Mouse (Mus musculus) ES-E14 (cell line): Measurements from ENCODE around the gene Fbxw8. TPM values are rescaled to one million over a fixed set of nuclear protein-coding genes. Genes with fewer than 3 reads are reported as not detected.

Experiments used
- DNase-seq: peaks from one replicate; pipeline ENCODE4 v3.0.0-alpha.2; 2013; ENCODE audit warnings: low read depth, low spot score
- H3K27ac ChIP-seq: 2 replicates; pipeline ENCODE4 v1.5.1; 2012; ENCODE audit warnings: low read depth, mild to moderate bottlenecking, low read length, moderate library complexity, mixed read lengths; ENCODE audit not compliant: poor library complexity, insufficient read depth, severe bottlenecking
- H3K36me3 ChIP-seq: 2 replicates; pipeline ENCODE4 v1.6.1; 2012; ENCODE audit warnings: mild to moderate bottlenecking, low read length, moderate library complexity, mixed read lengths; ENCODE audit not compliant: control insufficient read depth, poor library complexity, insufficient read depth, severe bottlenecking
- H3K4me1 ChIP-seq, 2 experiments: fragments of 150-350 bp in 1 of 2; sonication (generic) in 1 of 2; 2 replicates each; pipeline ENCODE4 v1.6.1; 2012; ENCODE audit warnings: low read length in 2 of 2, mild to moderate bottlenecking in 1 of 2, mixed read lengths in 1 of 2; ENCODE audit not compliant: control insufficient read depth in 2 of 2, insufficient read depth in 2 of 2, poor library complexity in 1 of 2
- H3K4me3 ChIP-seq, 2 experiments: fragments of 150-350 bp in 1 of 2; sonication (generic) in 1 of 2; 2 replicates each; pipeline ENCODE4 v1.5.1; 2012; ENCODE audit warnings: low read length in 2 of 2, low read depth in 1 of 2, mild to moderate bottlenecking in 1 of 2, mixed read lengths in 1 of 2; ENCODE audit not compliant: insufficient read depth in 1 of 2, poor library complexity in 1 of 2, severe bottlenecking in 1 of 2
- H3K9ac ChIP-seq: 2 replicates; pipeline ENCODE4 v1.6.1; 2012; ENCODE audit warnings: low read depth, mild to moderate bottlenecking, low read length, mixed read lengths; ENCODE audit not compliant: poor library complexity, insufficient read depth, severe bottlenecking
- H3K9me3 ChIP-seq: fragments of 150-350 bp; sonication (generic); 2 replicates; pipeline ENCODE4 v1.6.1; 2012; ENCODE audit warnings: low read depth, mild to moderate bottlenecking, low read length; ENCODE audit not compliant: control insufficient read depth, insufficient read depth
- CHD2 ChIP-seq: IDR thresholded peaks from 2 replicates; pipeline ENCODE4 v1.6.1; 2014; ENCODE audit warnings: mild to moderate bottlenecking, low read depth, low read length, inconsistent platforms
- HCFC1 ChIP-seq: IDR thresholded peaks from 2 replicates; pipeline ENCODE4 v1.6.1; 2012; ENCODE audit warnings: low read length, inconsistent platforms, borderline replicate concordance; ENCODE audit not compliant: insufficient read depth
- MAFK ChIP-seq: IDR thresholded peaks from 2 replicates; pipeline ENCODE4 v1.6.1; 2014; ENCODE audit warnings: mild to moderate bottlenecking, low read depth, low read length, inconsistent platforms; ENCODE audit not compliant: insufficient read depth
- ZC3H11A ChIP-seq: IDR thresholded peaks from 2 replicates; pipeline ENCODE4 v1.6.1; 2012; ENCODE audit warnings: low read depth, mild to moderate bottlenecking, inconsistent platforms, low read length, borderline replicate concordance
- ZNF384 ChIP-seq: IDR thresholded peaks from 2 replicates; pipeline ENCODE4 v1.6.1; 2012; ENCODE audit warnings: low read depth, low read length, inconsistent platforms
- in situ Hi-C, 2 experiments: fragments of 600-800 bp; cut with MboI; formaldehyde crosslinking; loops; one replicate each; pipeline ENCODE4 v1.15.1; 2025; ENCODE audit warnings: low sequenced_read_pairs in 2 of 2, inconsistent platforms in 1 of 2; ENCODE audit not compliant: unreplicated experiment in 2 of 2
- total RNA-seq: library from RNA; depleted of rRNA; stranded (reverse); fragments of 300-350 nt; gene quantifications from 2 replicates; pipeline ENCODE4 v1.2.3, GENCODE M21; 2012

The Fbxw8 gene
- total RNA-seq, 1 experiment: 46.2 TPM

- Histone ChIP-seq H3K36me3 (peaks cover 6% of the 10 kb centered on the region; the same call in 1 of the 2 replicates), H3K9ac (no peak overlapping the region), H3K4me3 (no peak overlapping the region), H3K9me3 (no peaks in the 10 kb centered on the region), H3K4me1 (no peaks in the 10 kb centered on the region), H3K27ac (no peak overlapping the region)
- no peak for TF ChIP-seq HCFC1
- no peak for TF ChIP-seq MAFK
- no peak for TF ChIP-seq CHD2
- TF ChIP-seq ZNF384: no peak
- TF ChIP-seq ZC3H11A: no peak
- no peak for DNase-seq
- in situ Hi-C loops: no loop called here
Measured at GRCm38 (mm10) chr5:118136391-118136790, 18.9 kb downstream of the Fbxw8 start.

- in situ Hi-C loops: no loop called here
- no peaks in the 10 kb centered on the region for H3K9me3 ChIP-seq
- no peak overlapping the region for H3K27ac ChIP-seq
- H3K9ac ChIP-seq: no peak overlapping the region
- H3K4me3 ChIP-seq: no peak overlapping the region
- 0 out of 4 replicates have a peak, but pooled peaks cover 0 to 2% of the 10 kb centered on the region in 2 experiments for H3K4me1 ChIP-seq
- DNase-seq: no peak
- TF ChIP-seq HCFC1 (no peak), MAFK (no peak), ZC3H11A (no peak), CHD2 (no peak), ZNF384 (no peak)
- peaks cover 20% of the 10 kb centered on the region; the same call in 1 of the 2 replicates for H3K36me3 ChIP-seq
Measured at GRCm38 (mm10) chr5:118128651-118129050, 26.6 kb downstream of the Fbxw8 start.

DNA sequence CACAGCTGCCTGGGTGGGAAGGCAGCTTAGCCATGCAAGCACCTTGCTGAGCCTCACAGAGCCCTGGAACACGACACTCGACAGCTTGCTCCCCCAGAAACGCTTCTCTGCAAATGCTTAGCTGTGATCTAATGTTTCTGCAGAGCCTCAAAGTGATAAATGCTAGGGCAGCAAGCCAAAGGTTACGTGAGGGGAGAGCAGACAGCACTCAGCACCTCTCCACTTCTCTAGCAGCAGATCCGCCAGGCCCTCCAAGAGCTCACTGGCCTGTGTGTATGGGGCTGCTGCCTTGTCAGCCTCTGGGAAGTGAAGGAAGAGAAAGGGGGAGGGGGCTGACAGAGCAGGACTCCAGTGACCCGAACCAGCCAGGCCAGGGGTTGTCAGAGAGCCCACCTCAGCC is 27.1 kb downstream of the Fbxw8 start:
- in situ Hi-C loops: no loop called here
- no peak overlapping the region for H3K27ac ChIP-seq
- H3K9me3 ChIP-seq: no peaks in the 10 kb centered on the region
- TF ChIP-seq MAFK: no peak
- no peak for TF ChIP-seq ZC3H11A
- TF ChIP-seq CHD2: no peak
- TF ChIP-seq HCFC1: no peak
- TF ChIP-seq ZNF384: no peak
- H3K4me1 ChIP-seq: 0 out of 4 replicates have a peak, but pooled peaks cover 0 to 2% of the 10 kb centered on the region in 2 experiments
- peaks cover 20% of the 10 kb centered on the region; the same call in 1 of the 2 replicates for H3K36me3 ChIP-seq
- no peak overlapping the region for H3K4me3 ChIP-seq
- H3K9ac ChIP-seq: no peak overlapping the region
- DNase-seq: no peak

DNA sequence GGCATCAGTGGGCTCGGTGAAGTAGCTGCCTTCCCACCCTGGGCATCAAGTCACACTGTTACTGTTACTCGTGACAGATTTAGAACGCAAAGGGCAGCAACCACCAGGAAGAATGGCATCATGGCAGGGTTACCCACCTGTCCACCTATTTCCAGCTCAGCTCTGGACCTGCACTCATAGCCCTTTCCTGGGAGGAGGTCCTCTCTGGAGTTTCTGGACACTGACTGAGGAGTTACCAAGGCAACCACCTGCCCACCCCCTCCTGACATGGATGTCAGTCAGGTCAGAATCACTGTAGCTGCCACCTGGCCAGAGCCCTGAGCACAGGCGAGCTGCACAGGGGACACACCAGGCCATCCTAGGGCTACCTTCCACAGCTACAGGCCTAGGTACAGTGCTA is 28.6 kb downstream of the Fbxw8 start:
- Histone ChIP-seq H3K9ac (no peak overlapping the region), H3K4me3 (no peak overlapping the region), H3K9me3 (no peaks in the 10 kb centered on the region), H3K4me1 (0 out of 4 replicates have a peak, but pooled peaks cover 0 to 2% of the 10 kb centered on the region in 2 experiments), H3K27ac (no peak overlapping the region), H3K36me3 (peaks cover 20% of the 10 kb centered on the region; the same call in 1 of the 2 replicates)
- no peak for TF ChIP-seq CHD2
- TF ChIP-seq MAFK: no peak
- no peak for TF ChIP-seq ZNF384
- TF ChIP-seq HCFC1: no peak
- no peak for TF ChIP-seq ZC3H11A
- DNase-seq: no peak
- in situ Hi-C loops: no loop called here

- Histone ChIP-seq H3K36me3 (peaks cover 14% of the 10 kb centered on the region; the same call in 1 of the 2 replicates), H3K4me3 (no peak overlapping the region), H3K27ac (no peak overlapping the region), H3K9ac (no peak overlapping the region), H3K4me1 (peaks cover 0 to 4% of the 10 kb centered on the region in 2 experiments; a peak in 1 of 4 replicates), H3K9me3 (no peaks in the 10 kb centered on the region)
- in situ Hi-C loops: no loop called here
- DNase-seq: no peak
- TF ChIP-seq ZC3H11A (no peak), HCFC1 (no peak), ZNF384 (no peak), MAFK (no peak), CHD2 (no peak)
Measured at GRCm38 (mm10) chr5:118123096-118123495, 32.2 kb downstream of the Fbxw8 start.
